Mouse (Mus musculus): Measurements from ENCODE around the gene Rnf212b. TPM values are rescaled to one million over a fixed set of nuclear protein-coding genes. Genes with fewer than 3 reads are reported as not detected.
A peak's percentile ranks its signal among the peaks of the same experiment; 100 is the strongest.

Gene Rnf212b
- total and polyA plus RNA-seq, 3 experiments: not detected

GRCm38 (mm10) chr14:54770373-54770772 lies 43.6 kb upstream of the Rnf212b start:
- Histone ChIP-seq H3K27me3 (replicated peaks) (peaks cover 2% of the 10 kb centered on the region), H3K27ac (ENCODE audit: insufficient read depth, low read depth) (no peak overlapping the region), H3K4me2 (ENCODE audit: insufficient read depth, low read depth, poor library complexity, severe bottlenecking) (no peak overlapping the region), H3K4me1 (ENCODE audit: control insufficient read depth in 1 of 2, insufficient read depth in 2 of 2) (0 out of 4 replicates have a peak, but pooled peaks cover 0 to 5% of the 10 kb centered on the region in 2 experiments), H3K4me3 (replicated peaks in 1 of 3; ENCODE audit: low read depth in 2 of 3, low read length in 2 of 3, poor library complexity in 1 of 3) (no peak overlapping the region), H3K9me3 (replicated peaks; ENCODE audit: low read length) (no peaks in the 10 kb centered on the region), H3K9ac (ENCODE audit: insufficient read depth, low read depth) (no peak overlapping the region), H3K36me3 (replicated peaks in 1 of 2; ENCODE audit: control insufficient read depth in 1 of 2, insufficient read depth in 1 of 2, low read length in 1 of 2) (no peaks in the 10 kb centered on the region), H3K79me2 (replicated peaks; ENCODE audit: control insufficient read depth, extremely low read depth, insufficient read depth, poor library complexity, severe bottlenecking) (no peaks in the 10 kb centered on the region)
- TF ChIP-seq MAFK (IDR thresholded peaks at IDR 0.05; ENCODE audit: insufficient replicate concordance, low read length) (0 out of 2 replicates have a peak, but pooled peaks have one; percentile 53), IRF4 (IDR thresholded peaks at IDR 0.05; ENCODE audit: low read depth, low read length) (peak; percentile 19; the same call in 1 of the 2 replicates), NRF1 (IDR thresholded peaks at IDR 0.05; ENCODE audit: low read depth, low read length) (no peak), UBTF (IDR thresholded peaks at IDR 0.05; ENCODE audit: low read depth, low read length) (no peak), ZMIZ1 (IDR thresholded peaks at IDR 0.05; ENCODE audit: low read depth, low read length) (no peak), EP300 (IDR thresholded peaks at IDR 0.05; ENCODE audit: low read length) (peak; percentile 13; the same call in 1 of the 2 replicates)
- in situ Hi-C loops (cut with MboI; ENCODE audit: low pct_ligation_motif_present, low pct_unique_long_range_greater_than_20kb, low sequenced_read_pairs): loop anchor here (5.0 kb wide), 1 partner anchor 33 kb away; no protein-coding TSS in a partner anchor
- dilution Hi-C loops (cut with MboI; ENCODE audit: extremely low pct_ligation_motif_present, extremely low pct_unique_long_range_greater_than_20kb, low sequenced_read_pairs): no loop called here
- DNase-seq (ENCODE audit: extremely low read depth): no peak

GRCm38 (mm10) chr14:54772333-54772856 lies 41.5 kb upstream of the Rnf212b start:
- DNase-seq (ENCODE audit: extremely low read depth): no peak
- Histone ChIP-seq H3K9me3 (replicated peaks; ENCODE audit: low read length) (no peaks in the 10 kb centered on the region), H3K4me2 (ENCODE audit: insufficient read depth, low read depth, poor library complexity, severe bottlenecking) (no peak overlapping the region), H3K79me2 (replicated peaks; ENCODE audit: control insufficient read depth, extremely low read depth, insufficient read depth, poor library complexity, severe bottlenecking) (no peaks in the 10 kb centered on the region), H3K27me3 (replicated peaks) (peaks cover 2% of the 10 kb centered on the region), H3K36me3 (replicated peaks in 1 of 2; ENCODE audit: control insufficient read depth in 1 of 2, insufficient read depth in 1 of 2, low read length in 1 of 2) (no peaks in the 10 kb centered on the region), H3K4me3 (replicated peaks in 1 of 3; ENCODE audit: low read depth in 2 of 3, low read length in 2 of 3, poor library complexity in 1 of 3) (no peak overlapping the region), H3K27ac (ENCODE audit: insufficient read depth, low read depth) (no peak overlapping the region), H3K9ac (ENCODE audit: insufficient read depth, low read depth) (no peak overlapping the region), H3K4me1 (ENCODE audit: control insufficient read depth in 1 of 2, insufficient read depth in 2 of 2) (0 out of 4 replicates have a peak, but pooled peaks cover 0 to 5% of the 10 kb centered on the region in 2 experiments)
- dilution Hi-C loops (cut with MboI; ENCODE audit: extremely low pct_ligation_motif_present, extremely low pct_unique_long_range_greater_than_20kb, low sequenced_read_pairs) (no loop called here), in situ Hi-C loops (cut with MboI; ENCODE audit: low pct_ligation_motif_present, low pct_unique_long_range_greater_than_20kb, low sequenced_read_pairs) (loop anchor here (5.0 kb wide), 1 partner anchor 35 kb away; no protein-coding TSS in a partner anchor)
- TF ChIP-seq NRF1 (IDR thresholded peaks at IDR 0.05; ENCODE audit: low read depth, low read length) (no peak), RCOR1 (conservative IDR thresholded peaks at IDR 0.05; ENCODE audit: low read depth, low read length) (no peak), ZC3H11A (IDR thresholded peaks at IDR 0.05; ENCODE audit: low read depth, low read length) (no peak), MAFK (IDR thresholded peaks at IDR 0.05; ENCODE audit: insufficient replicate concordance, low read length) (no peak), POLR2AphosphoS2 (IDR thresholded peaks at IDR 0.05; ENCODE audit: low read depth, low read length) (no peak), NELFE (IDR thresholded peaks at IDR 0.05; ENCODE audit: low read depth, low read length) (no peak), MXI1 (IDR thresholded peaks at IDR 0.05; ENCODE audit: low read depth, low read length) (no peak)

GRCm38 (mm10) chr14:54775534-54776041 lies 38.4 kb upstream of the Rnf212b start:
- Histone ChIP-seq H3K9ac (ENCODE audit: insufficient read depth, low read depth) (no peak overlapping the region), H3K9me3 (replicated peaks; ENCODE audit: low read length) (no peaks in the 10 kb centered on the region), H3K79me2 (replicated peaks; ENCODE audit: control insufficient read depth, extremely low read depth, insufficient read depth, poor library complexity, severe bottlenecking) (no peaks in the 10 kb centered on the region), H3K4me3 (replicated peaks in 1 of 3; ENCODE audit: low read depth in 2 of 3, low read length in 2 of 3, poor library complexity in 1 of 3) (no peak overlapping the region), H3K36me3 (replicated peaks in 1 of 2; ENCODE audit: control insufficient read depth in 1 of 2, insufficient read depth in 1 of 2, low read length in 1 of 2) (no peaks in the 10 kb centered on the region), H3K27ac (ENCODE audit: insufficient read depth, low read depth) (no peak overlapping the region), H3K27me3 (replicated peaks) (peaks cover 7% of the 10 kb centered on the region), H3K4me2 (ENCODE audit: insufficient read depth, low read depth, poor library complexity, severe bottlenecking) (no peak overlapping the region), H3K4me1 (ENCODE audit: control insufficient read depth in 1 of 2, insufficient read depth in 2 of 2) (0 out of 4 replicates have a peak, but pooled peaks cover 0 to 2% of the 10 kb centered on the region in 2 experiments)
- no peak for DNase-seq (ENCODE audit: extremely low read depth)
- dilution Hi-C loops (cut with MboI; ENCODE audit: extremely low pct_ligation_motif_present, extremely low pct_unique_long_range_greater_than_20kb, low sequenced_read_pairs) (no loop called here), in situ Hi-C loops (cut with MboI; ENCODE audit: low pct_ligation_motif_present, low pct_unique_long_range_greater_than_20kb, low sequenced_read_pairs) (no loop called here)
- TF ChIP-seq IRF4 (IDR thresholded peaks at IDR 0.05; ENCODE audit: low read depth, low read length) (no peak), MXI1 (IDR thresholded peaks at IDR 0.05; ENCODE audit: low read depth, low read length) (no peak), NRF1 (IDR thresholded peaks at IDR 0.05; ENCODE audit: low read depth, low read length) (no peak), POLR2A (IDR thresholded peaks at IDR 0.05; ENCODE audit: low read depth, low read length) (no peak), SIN3A (IDR thresholded peaks at IDR 0.05; ENCODE audit: low read length) (no peak), USF2 (conservative IDR thresholded peaks at IDR 0.05; ENCODE audit: low read depth, low read length) (no peak), UBTF (IDR thresholded peaks at IDR 0.05; ENCODE audit: low read depth, low read length) (no peak)

Measured in CH12.LX (cell line).